Mouse (Mus musculus): ENCODE results near the gene Caskin1.
A peak's percentile ranks its signal among the peaks of the same experiment; 100 is the strongest.

Gene Caskin1

DNA sequence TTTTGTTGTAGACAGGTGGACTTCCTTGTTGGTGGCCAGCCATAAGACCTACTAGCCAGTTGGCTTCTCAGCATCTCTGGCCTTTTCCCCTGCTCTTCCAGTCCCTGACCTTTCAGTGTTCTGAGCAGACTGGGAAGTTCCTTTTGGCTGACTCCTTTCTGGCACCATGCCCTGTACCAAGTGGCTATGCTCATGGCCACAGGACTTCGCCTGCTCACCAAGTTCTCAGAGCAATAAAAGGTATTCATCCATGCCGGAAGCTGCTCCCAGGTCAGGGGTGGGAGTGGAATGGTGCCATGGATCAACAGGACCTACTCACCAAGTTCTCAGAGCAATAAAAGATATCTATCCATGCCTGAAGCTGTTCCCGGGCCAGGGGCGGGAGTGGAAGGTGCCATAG is 15.9 kb upstream of the Caskin1 start:
- peak; percentile 62 to 75 for DNase-seq

DNA sequence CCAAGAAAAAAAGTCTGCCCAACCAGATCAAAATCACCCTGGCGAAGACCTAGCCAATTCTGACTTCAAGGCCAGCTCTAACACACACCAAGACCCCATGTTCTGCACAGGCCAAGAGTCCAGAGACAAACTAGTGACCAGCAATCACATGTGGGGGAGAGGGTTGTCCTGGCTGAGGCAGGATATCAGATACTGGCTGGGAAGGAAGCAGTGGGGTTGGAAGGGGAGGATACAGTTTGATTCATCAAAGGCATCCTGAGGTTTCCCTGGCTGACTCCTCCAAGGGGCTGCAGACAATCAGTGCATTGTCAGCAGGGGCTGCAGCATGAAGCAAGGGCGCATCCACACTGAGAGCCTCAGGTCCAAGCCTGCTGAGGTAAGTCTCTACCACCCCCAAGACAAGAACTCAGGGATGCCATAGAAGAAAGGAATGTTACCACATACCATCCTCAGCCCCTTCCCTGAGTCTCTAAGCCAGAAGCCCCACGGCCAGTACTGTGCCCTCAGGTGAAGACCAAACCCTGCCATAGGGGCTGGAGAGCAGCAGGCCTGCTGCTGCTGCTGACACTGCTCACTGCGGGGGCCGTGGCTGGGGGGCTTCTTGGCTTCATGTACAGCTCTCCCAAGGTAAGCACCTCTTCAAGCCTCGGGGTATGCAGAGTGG is 14.7 kb upstream of the Caskin1 start, which contains the start of gene Bricd5:
Bricd5 (plus strand) TSS at position 273 of the 664 bp plus-strand sequence.
- no peak for DNase-seq

DNA sequence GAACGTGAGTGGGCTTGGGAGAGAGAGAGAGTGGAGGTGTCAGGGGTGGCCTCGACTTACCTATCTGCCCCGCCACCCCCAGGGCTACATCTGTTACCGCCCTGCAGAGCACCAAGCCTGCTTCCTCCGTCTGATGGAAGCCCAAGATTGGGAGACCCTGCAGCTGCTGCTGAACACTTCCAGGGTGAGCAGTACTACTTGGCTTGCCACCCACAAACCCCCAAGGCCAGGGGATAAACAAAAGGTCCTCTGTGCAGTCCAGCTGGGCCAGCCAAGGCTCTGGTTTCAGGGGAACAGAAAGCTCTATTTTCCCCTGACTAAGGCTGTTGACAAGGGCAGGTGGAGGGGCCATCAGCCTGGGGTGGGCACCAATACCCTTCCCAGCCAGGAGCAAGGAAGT is 13.8 kb upstream of the Caskin1 start:
- DNase-seq = no peak

DNA sequence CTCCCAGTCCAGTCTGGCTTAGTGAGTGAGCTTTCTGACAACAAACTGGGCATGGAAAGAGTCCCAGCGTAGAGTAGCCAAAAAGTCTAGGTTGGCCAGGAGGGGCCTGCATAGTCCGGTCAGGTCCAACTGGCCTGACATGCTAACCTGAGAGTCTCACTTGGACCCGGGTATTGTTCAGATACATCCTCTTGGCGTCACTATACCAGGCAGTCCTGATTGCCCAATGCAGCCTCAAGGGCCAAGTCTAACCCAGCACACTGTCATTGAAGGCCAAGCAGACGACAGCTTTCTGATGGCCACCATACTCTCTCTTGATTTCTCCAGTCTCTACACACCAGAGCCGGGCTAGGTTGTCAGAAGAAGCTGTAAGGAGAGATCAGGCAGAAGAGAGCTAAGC is 12.8 kb upstream of the Caskin1 start:
- no peak for DNase-seq

DNA sequence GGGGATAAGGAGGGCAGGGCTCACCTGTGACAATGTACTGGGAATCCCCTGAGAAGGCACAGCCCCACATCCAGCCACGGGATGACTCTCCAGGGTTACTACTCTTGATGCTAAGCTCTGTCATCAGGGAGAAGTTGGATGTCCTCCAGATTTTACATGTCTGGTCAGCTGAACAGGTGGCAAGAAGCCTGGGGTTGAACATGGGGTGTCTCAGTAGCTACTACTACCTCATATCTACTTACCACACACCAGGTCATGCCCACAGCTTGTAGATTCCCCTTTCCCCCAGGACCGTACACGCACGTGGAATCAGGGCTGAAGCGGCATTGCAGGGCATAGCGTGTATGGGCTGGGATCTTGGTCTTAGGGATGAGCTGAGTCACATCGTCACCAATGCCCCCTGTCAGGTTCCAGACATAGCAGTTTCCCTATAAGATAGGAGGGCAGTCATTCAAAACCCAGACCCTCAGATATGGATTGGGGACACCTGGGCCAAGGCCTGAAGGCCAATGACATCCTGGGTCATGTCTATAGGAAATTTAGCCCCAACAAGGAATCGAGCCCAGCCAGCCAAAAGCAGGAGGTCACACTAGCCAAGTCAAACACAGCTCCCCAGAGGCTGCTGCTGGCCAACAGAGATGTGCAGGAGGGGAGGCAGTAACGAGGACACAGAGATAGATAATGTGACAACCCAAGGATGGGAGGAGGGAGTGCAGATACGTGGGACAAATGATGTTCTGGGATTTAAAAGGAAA is 12.2 kb upstream of the Caskin1 start:
- no peak for DNase-seq

DNA sequence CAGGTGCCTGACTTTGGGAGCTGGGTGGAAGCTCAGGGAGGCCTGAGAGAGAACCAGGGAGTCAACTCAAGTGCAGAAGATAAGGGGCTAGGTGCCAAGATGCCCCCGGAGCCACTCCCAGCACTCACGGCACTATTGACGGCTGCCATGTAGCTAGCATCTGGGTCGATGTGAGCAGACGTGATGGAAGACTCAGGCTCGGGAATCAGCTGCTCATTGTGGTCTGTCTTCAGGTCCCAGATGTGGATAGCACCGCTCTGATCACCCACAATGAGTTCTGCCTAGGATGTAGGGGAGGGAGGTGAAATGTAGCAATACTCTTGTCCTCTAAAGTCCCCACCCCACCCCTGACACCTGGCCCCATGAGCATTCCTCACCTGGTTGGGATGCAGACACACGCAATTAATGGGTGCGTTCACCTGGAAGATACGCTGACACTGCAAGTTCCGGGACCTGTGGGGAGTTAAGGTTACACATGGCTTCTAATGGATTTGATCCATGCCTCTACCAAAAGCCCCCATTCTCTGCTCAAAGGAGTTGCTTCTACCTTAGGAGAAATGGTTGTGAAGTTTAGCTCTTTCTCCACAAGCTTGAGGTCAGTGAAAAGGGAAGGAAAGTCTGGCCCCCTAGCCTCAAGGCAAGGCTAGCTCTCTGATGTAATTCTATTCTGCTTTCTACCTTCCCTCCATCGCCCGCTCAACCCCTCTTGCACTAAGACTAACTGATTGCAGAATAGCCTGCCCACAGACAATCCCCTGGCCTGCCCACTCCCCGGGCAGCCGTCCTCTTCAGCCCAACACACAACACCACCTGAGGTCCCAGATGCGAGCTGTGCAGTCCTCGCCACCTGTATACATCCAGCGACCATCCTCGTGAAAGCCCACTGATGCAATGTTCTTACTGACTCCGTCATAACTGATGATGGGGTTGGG is 11.1 kb upstream of the Caskin1 start:
- no peak for DNase-seq

DNA sequence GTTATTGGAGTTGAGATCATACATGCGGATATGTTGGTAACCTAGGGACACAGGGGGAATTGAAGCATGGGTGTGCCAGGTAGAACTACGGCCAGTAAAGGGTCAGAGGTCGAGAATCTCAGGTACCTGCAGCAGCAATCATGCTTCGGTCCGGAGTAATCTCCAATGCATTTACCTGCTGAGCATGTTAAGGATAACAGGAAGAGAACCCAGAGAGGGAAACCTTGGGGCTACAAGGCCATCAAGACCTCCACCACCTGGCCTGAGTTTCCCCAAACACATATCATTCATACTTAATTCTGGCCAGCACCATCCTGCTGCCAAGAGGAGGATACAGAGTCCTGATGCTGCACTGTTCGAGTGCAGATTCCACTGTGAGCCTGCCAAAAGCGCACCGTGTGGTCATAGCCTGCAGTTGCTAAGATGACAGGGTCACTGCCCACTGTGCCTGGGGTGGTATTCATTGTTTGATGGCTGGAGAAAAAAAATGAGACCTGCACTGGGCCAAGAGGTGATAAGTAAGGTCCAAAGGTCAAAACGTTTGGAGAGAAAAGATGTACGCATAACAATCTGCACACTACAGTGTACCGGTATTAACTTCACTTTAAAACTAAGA is 10.3 kb upstream of the Caskin1 start:
- peak; percentile 43 for DNase-seq

DNA sequence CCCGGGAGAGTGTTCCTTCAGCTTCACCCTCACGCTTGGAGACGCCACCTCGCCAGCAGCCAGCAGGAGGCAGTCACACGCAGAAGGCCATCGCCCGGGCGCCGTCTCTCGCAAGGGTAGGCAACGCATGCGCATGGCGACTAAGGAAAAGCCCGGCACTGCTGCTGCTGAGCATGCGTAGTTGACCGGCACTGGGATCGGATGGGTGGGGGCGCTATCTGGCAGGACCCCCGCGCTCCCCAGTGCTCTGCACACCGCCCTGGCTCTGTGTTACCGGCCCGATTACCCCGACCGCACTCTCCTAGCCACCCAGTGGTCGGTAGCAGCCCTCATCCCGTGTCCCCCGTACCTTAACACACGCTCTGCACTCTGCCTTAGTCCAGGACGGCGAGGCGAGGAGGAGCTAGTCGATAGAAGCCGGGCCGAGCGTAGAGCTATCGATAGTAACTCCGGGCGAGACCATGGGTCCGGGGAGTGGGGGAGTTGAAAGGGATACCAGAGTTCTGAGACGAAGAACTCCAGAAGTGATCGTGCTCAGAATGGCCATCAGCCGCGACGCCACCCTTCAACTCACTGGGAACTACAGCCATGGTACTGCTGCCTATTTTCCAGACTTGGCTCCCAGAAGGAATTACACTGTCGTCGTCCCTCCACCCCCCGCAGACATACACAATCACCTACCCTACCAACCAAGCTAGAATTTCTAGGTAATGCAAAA is 9.6 kb upstream of the Caskin1 start, which contains the start of gene Mlst8:
Mlst8 (minus strand) TSS at position 416 of the 718 bp plus-strand sequence.
- DNase-seq = peak; percentile 98 to 99

DNA sequence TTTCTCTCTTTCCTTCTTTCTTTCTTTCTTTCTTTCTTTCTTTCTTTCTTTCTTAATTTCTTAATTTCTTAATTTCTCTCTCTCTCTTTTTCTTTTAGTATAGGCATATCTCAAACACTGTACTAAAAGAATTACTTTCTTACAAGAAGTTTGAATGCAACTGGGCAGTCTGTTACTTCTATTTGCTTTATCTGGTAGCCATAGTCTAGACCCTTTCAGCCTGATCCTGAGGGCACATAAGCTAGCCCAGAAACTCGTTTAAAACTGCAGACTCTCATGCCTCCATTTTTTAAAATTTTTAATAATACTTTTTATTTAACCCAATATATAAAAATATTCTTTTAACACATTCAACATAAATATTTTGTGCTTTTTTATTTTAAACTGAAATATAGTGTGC is 9.0 kb upstream of the Caskin1 start:
- no peak for DNase-seq

DNA sequence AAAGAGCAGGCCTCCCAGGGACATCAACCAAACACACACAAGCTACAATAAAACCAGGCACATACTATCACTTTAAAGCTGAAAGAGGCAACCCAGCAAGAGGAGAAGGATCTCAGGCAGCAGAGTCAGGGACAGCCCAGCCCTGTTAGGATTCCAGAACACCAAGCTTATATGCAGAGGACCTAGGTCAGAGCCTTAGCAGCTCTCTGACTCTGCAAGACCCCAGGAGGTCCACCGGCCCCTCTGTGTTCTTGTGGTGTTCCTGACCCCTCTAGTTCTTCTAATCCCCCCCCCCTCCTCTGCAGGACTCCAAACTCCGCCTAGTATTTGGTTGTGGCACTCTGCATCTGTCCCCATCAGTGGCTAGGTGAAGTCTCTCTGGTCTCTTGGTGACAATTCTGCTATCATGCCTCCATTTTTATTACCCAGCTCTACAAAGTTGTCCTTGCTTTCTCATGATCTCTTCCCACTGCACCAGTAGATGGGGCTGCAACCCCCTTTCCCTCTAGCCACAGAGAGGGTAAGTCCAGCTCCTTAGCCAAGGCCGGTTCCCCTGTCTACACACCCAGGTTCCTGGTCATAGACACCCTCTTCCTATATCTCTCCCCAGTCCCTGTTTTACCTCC is 8.1 kb upstream of the Caskin1 start:
- no peak for DNase-seq

DNA sequence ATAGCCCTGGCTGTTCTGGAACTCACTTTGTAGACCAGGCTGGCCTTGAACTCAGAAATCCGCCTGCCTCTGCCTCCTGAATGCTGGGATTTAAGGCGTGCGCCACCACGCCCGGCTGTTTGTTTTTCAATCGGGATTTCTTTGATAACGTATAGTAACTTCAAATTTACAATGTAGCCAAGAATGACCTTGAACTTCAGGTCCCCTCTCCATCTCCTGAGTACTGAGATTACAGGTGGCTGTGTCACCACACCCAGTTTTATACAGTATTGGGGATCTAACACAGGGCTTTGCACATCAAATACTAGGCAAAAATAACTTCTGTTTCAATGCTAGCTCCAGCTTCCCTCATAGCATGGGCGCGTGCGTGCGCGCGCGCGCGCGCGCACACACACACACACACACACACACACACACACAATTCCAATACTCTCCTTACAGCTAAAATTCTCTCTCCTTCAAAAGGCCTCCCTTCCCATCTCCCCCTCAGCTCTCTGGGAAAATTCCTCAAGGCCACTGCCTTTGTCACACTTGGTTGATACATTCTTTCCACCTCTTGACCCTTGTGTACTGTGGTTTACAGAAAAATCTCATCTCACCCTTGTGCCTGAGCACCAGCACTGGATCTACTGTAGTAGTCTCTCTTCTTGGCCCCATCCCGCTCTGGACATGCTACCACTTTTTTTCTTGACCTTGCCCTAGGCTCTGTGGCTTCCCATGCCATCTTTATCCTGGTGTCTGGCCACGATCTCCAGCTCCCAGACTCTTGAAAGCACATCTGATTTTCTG is 7.2 kb upstream of the Caskin1 start:
- no peak for DNase-seq

DNA sequence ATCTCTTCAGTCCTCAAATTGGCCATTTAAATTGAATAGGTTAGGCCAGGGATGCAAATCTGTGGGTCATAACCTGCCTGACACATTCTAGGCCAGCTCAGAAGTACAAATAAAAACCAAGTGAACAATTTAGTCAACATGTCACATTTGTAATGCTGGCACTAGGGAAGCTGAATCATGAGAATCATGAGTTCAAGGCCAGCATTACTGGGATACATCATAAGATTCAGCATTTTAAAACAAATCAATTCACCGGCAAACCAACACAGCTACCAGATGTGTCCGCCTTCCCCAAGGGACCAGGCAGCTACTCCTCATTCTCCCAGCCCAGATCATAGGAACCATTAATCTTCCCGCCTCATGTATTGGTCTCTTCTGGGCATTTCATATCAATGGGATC is 4.9 kb upstream of the Caskin1 start:
- no peak for DNase-seq

DNA sequence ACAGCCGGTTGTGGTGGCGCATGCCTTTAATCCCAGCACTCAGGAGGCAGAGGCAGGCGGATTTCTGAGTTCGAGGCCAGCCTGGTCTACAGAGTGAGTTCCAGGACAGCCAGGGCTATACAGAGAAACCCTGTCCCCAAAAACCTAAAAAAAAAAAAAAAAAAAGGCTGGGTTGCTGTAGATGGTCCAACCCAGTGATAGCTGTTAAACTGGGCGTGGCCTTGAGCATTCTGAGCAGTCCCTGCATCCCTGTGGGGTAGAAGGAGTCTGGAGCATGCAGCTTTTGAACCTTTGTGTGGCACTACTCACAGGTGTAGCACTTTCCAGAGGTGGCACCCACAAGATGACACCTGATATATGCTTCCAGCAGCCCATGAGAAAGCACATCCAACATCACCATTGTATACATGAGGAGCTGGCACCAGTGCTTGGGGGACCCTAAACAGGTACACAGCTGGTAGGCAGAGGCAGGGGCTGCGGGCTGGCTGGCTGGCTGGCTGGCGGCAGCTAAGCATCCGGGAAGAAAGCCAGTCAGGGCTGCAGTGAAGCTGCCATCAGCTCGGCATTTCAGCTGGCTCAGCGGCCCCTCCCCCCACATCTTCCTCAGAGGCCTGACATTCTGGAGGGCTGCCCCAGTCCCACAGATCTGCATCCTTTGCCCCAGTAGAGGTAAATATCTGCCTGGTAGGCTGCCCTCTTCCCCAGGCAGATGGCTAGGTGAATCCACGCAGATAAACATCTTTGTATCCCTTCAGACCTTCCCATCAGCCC is 3.1 kb upstream of the Caskin1 start:
- peak; percentile 13 to 46 for DNase-seq

DNA sequence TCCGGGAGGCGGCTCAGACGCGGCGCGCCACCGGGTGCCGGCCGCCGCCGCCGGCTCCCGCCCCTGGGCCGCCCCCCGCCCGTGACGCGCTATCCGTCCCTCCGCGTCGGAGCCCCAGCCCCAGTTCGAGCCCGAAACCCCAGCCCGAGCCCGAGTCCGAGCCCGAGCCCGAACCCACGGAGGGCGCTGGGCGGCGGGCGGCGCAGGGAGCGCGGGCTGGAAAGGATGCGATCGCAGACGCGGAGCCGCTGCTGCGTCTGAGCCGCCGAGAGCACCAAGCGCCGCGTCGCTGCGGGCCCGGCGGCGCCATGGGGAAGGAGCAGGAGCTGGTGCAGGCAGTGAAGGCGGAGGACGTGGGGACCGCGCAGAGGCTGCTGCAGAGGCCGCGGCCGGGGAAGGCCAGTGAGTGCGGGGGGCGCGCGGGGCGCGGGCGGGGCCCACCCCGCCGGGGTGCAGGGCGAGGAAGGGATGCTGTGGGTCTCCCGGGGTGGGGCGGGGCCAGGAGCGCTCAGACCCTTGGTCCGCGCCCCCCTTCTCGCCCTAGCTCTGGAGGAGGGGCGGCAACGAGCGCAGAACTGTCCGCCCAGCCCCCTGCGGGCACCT is 362 bp downstream of the Caskin1 start:
- peak; percentile 47 to 60 for DNase-seq

DNA sequence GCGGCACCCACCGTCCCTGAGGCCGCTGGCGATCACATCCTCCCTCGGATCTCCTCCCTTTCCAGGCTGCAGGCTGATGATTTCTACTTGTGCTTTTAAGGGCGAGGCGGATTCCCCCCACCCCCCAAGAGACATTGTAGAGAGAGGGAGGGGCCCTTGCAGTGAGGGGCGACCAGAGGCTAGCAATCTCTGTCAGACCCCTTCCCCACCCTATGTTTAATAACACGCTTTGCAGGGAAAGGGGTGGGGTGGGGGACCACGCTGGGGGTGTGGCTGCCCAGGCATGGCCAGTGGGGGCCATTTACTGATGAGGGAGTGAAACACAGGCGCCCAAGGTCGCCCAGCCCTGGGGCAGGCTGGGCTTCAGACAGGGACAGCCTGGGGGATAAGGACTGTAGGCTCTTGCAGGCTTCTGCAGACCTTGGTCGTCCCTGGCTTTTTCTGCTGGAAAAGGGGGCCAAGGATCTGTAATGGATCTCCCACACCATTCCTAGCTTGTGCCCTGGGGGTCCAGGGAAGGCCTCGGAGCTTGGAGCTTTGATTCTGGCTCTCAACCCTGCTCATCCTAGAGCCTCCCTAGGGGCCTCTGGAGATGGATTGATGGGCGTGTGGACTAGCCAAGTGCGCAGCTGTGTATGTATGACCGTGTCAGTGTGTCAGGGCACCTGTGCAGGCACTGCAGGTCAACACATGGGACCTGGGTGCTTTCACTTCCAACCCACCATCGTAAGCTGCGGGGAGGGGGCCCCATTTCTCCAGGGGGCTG is 1.0 kb downstream of the Caskin1 start:
- no peak for DNase-seq

DNA sequence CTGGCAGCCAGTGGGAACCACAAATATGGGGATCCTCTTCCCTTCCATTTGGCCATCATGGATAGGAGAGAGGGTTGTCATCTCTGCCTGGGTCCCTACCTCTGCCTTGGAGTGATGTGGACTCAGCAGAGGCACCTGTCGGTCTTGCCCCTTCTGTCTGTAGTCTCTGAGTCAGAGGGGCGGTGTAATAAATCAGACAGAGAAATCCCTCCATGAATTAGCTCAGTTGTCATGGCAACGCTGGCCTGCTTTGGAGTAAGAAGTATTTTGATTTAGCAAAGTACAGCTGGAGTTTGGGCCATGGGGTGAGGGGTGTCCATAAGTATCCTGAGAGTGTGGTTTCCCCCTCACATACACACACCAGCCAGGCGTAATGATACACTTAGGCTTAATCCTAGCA is 2.0 kb downstream of the Caskin1 start:
- DNase-seq = no peak

DNA sequence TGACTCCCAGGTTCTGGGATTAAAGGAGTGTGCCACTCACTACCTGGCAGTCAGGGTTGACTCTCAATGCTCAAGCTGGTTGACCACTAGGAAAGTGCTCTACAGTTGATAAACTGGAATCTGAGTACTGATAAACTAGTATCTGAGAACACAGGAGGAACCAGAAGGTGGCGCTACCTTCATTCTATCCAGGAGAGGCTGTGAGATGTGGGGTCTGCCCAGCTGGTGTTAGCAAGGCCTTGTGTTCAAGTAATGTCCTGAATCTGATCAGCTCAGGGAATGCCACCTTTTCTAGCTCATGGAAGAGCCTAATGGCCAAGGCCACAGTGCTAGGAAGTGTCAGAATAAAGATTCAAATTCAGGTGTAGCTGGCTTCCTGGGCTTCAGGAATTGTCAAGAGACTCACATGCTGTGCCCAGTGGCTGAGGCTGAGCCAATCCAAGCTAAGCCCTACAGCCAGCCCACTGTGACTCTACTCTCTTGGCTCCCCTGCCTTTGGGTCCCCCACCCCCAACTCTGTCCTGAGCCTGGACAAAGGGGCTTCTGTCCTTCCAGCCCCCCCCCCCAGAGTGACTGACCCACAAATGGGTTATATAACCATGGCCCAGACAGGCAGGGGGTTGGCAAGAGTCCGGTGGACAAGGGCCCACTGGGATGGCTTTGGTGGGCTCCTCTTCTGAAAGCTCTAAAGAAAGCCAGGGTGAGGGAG is 6.4 kb downstream of the Caskin1 start:
- peak; percentile 53 to 66 for DNase-seq

DNA sequence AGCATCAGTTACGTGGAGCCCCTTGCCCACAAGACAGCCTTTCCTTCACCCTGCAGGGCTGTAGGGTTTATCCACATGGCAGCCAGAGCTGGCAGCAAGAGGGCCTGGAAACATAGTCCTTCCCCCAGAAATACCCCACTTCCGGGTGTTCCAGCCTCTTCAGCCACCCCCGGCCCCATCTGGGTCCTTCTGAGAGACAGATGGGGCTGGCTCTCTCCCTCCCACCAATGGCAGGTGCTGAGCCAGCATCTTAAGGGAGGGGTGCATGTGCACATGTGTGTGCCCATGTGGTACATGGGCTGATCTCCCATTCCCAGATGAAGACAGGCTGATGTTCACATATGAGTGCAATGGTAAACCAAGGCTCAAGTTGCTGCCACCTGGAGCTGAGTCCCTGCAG is 7.0 kb downstream of the Caskin1 start:
- DNase-seq = no peak
